Mouse (Mus musculus): ENCODE measurements around the gene Hsd17b7.

GRCm38 (mm10) chr1:169950651-169951050 lies 18.4 kb downstream of the Hsd17b7 start:
- no peak for TF ChIP-seq POLR2A (IDR thresholded peaks at IDR 0.05; ENCODE audit: insufficient read length, low read depth)
- no peak for TF ChIP-seq USF1 (IDR thresholded peaks at IDR 0.05; ENCODE audit: low read depth)
- TF ChIP-seq TCF12 (IDR thresholded peaks at IDR 0.05; ENCODE audit: insufficient read depth, poor library complexity, severe bottlenecking): no peak
- no peak for TF ChIP-seq POLR2AphosphoS2 (IDR thresholded peaks at IDR 0.05; ENCODE audit: insufficient read length, low read depth)
- no peak for TF ChIP-seq SRF (IDR thresholded peaks at IDR 0.05; ENCODE audit: control insufficient read depth, insufficient read length, low read depth)
- TF ChIP-seq MYOD1 (IDR thresholded peaks at IDR 0.05; ENCODE audit: control insufficient read depth in 1 of 3, insufficient read length in 2 of 3, low read depth in 2 of 3): no peak
- TF ChIP-seq MYOG (IDR thresholded peaks at IDR 0.05; ENCODE audit: control insufficient read depth in 1 of 3, insufficient read depth in 1 of 3, insufficient read length in 2 of 3, low read depth in 2 of 3): no peak
- TF ChIP-seq MAX (IDR thresholded peaks at IDR 0.05; ENCODE audit: low read depth): no peak
- TF ChIP-seq REST (IDR thresholded peaks at IDR 0.05; ENCODE audit: insufficient read depth, insufficient read length): no peak
